Mouse (Mus musculus): Measurements from ENCODE around the gene Lman2l.

Lman2l gene

GRCm38 (mm10) chr1:36444471-36445464 is at the start of gene Lman2l:
Lman2l (minus strand) TSS chr1:36445271.
- no peak for TF ChIP-seq GATA4 (IDR thresholded peaks at IDR 0.05; ENCODE audit: insufficient replicate concordance, low read length)

GRCm38 (mm10) chr1:36493299-36493698 is 48.2 kb upstream of the Lman2l start:
- no peak for TF ChIP-seq GATA4 (IDR thresholded peaks at IDR 0.05; ENCODE audit: insufficient replicate concordance, low read length)

- TF ChIP-seq GATA4 (IDR thresholded peaks at IDR 0.05; ENCODE audit: insufficient replicate concordance, low read length): no peak
Observed at GRCm38 (mm10) chr1:36492416-36493139, 47.5 kb upstream of the Lman2l start.

GRCm38 (mm10) chr1:36489661-36490060 is 44.6 kb upstream of the Lman2l start:
- TF ChIP-seq GATA4 (IDR thresholded peaks at IDR 0.05; ENCODE audit: insufficient replicate concordance, low read length): no peak

GRCm38 (mm10) chr1:36487111-36487510 is 42.0 kb upstream of the Lman2l start:
- no peak for TF ChIP-seq GATA4 (IDR thresholded peaks at IDR 0.05; ENCODE audit: insufficient replicate concordance, low read length)

GRCm38 (mm10) chr1:36485080-36485479 is 40.0 kb upstream of the Lman2l start:
- TF ChIP-seq GATA4 (IDR thresholded peaks at IDR 0.05; ENCODE audit: insufficient replicate concordance, low read length): no peak

- no peak for TF ChIP-seq GATA4 (IDR thresholded peaks at IDR 0.05; ENCODE audit: insufficient replicate concordance, low read length)
Observed at GRCm38 (mm10) chr1:36483825-36484224, 38.8 kb upstream of the Lman2l start.

GRCm38 (mm10) chr1:36479903-36480899 is 35.1 kb upstream of the Lman2l start:
- TF ChIP-seq GATA4 (IDR thresholded peaks at IDR 0.05; ENCODE audit: insufficient replicate concordance, low read length): no peak

GRCm38 (mm10) chr1:36478343-36478795 is 33.3 kb upstream of the Lman2l start:
- TF ChIP-seq GATA4 (IDR thresholded peaks at IDR 0.05; ENCODE audit: insufficient replicate concordance, low read length): no peak

- no peak for TF ChIP-seq GATA4 (IDR thresholded peaks at IDR 0.05; ENCODE audit: insufficient replicate concordance, low read length)
Observed at GRCm38 (mm10) chr1:36476426-36476825, 31.4 kb upstream of the Lman2l start.

- TF ChIP-seq GATA4 (IDR thresholded peaks at IDR 0.05; ENCODE audit: insufficient replicate concordance, low read length): no peak
Observed at GRCm38 (mm10) chr1:36475480-36476110, 30.5 kb upstream of the Lman2l start.

- no peak for TF ChIP-seq GATA4 (IDR thresholded peaks at IDR 0.05; ENCODE audit: insufficient replicate concordance, low read length)
Observed at GRCm38 (mm10) chr1:36474646-36475045, 29.6 kb upstream of the Lman2l start.

GRCm38 (mm10) chr1:36473211-36473780 is 28.2 kb upstream of the Lman2l start:
- no peak for TF ChIP-seq GATA4 (IDR thresholded peaks at IDR 0.05; ENCODE audit: insufficient replicate concordance, low read length)

- TF ChIP-seq GATA4 (IDR thresholded peaks at IDR 0.05; ENCODE audit: insufficient replicate concordance, low read length): no peak
Observed at GRCm38 (mm10) chr1:36472106-36472440, 27.0 kb upstream of the Lman2l start.
